Mouse (Mus musculus): ENCODE measurements around the gene Ppp1r1a. TPM values are rescaled to one million over a fixed set of nuclear protein-coding genes. Genes with fewer than 3 reads are reported as not detected.

Ppp1r1a gene
- total and polyA plus RNA-seq, 3 experiments, result 24.4 to 41.3 (median 39.6) TPM

DNA sequence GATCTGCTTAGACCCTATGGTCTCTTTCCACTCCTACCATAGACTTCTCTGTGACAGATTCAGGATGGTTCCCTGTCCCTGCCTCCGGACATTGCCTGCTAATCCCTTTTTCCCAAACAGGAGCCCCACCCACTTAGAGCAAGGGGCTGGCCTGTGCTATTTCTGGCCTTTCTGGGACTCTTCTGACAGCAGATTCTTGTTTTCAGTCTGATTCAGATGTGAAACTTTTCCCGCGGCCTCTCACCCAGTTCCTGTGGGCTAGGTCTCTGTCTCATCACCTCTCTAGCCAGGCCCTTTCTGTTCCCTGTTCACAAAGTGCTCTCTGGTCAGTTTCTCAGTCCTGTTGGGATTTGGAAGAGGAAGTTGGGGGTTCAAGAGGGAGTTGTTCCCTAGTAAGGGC is 22.9 kb downstream of the Ppp1r1a start:
- no peak for DNase-seq

DNA sequence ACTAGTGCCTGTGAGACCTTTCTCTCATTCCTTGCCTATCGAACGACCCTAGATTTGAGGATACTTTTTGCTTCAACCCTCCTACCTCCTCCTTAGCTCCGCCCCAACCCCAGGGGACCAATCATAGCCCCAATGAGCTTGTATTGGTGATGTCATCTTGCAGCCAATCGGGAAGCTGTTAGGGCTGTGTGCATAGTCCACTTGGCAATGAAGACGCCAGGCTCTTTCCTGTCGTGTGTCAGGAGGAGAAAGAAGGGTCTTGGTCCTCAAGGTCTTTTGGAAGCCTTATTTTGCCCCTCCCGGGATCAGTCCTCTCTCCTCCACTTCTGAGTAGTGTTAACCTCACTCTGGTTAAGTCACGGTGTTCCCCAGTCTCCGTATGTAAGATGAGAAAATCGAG is 23.7 kb downstream of the Ppp1r1a start:
- peak; percentile 83 for DNase-seq

DNA sequence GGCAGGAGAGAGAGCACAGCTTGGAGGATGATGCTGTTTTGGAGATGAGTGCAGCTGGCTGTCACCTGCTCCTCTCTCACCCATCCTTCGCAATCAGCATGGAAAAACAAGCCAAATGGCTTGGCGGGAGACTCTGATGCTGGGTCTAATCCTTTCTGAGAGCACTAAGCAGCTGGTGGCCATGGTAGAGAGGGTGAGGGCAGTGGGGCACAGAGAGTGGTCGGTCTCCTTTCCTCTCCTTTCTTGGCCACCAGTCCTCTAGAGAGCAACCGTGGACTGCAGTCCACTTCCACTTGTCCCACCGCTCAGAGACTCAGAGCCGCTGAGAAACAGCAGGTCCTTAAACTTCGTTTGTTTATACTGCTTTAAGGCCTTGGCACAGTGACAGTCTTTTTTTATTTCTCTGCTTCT is 24.2 kb downstream of the Ppp1r1a start:
- DNase-seq, result peak; percentile 5

- no peak for DNase-seq
Observed at GRCm38 (mm10) chr15:103511652-103512051, 26.2 kb downstream of the Ppp1r1a start.

- no peak for DNase-seq
Observed at GRCm38 (mm10) chr15:103509317-103509716, 28.5 kb downstream of the Ppp1r1a start.

DNA sequence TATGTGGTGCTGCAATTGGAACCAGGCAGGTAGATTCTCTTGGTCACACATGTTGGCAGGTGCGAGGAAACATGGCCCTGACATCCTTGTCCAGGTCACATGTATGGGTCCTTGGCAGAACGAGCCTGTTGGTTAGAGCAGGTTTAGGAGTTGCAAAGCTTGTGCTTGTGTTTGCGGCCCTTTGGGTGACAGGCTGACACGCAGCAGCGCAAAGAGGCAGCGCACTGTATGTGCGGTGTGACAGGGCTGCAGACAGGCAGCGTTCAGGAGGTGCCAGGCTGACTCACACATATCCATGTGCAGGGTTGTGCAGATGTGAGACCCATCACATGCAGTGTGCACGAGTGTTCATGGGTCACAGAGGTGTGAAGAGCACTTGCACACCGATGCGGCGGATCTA is 34.1 kb downstream of the Ppp1r1a start:
- DNase-seq, result peak; percentile 12

- DNase-seq, result no peak
Observed at GRCm38 (mm10) chr15:103503251-103503600, 34.6 kb downstream of the Ppp1r1a start.

- DNase-seq, result peak; percentile 87
Observed at GRCm38 (mm10) chr15:103502435-103503250, 35.2 kb downstream of the Ppp1r1a start, which contains the start of gene Pde1b. Gene Pde1b, plus strand, starts transcription at chr15:103503034.

- DNase-seq, result no peak
Observed at GRCm38 (mm10) chr15:103501186-103501585, 36.6 kb downstream of the Ppp1r1a start.

DNA sequence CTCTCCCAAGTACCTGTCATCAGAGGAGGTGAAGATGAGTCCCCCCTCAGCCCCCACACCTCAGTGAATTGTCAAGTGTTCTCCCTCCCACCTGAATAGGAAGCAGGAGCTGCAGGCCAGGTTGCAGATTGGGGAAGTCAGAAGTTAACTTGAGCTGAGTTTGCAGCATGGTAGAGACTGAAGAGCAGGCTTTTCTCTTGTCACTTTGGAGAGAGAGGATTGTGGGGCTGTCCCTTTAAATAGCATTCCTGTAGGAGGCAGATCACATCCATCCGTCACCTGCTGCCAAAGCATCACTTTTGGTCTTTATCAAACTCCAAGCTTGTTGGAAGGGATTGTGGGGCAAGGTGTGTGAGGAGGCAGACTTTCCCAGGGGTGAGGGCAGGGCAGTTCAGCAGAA is 37.1 kb downstream of the Ppp1r1a start:
- DNase-seq, result no peak

DNA sequence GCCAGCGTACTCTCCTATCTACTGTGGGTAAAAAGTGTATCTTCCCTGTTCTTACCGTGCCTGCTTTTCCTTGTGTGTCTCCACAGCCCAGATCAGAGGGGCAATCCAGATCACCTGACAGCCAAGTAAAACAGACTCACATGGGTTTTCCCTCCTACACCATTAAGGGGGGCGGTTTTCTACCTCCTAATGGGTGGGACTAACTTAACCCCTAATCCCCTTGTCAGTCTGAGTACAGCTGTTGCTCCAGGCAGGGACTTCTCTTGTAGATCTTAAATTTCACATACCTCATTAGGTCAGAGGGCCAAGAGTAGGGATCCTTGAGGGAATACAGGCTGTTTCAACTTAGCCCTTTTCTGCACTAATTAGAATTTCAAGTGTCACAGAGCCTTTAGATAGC is 39.6 kb downstream of the Ppp1r1a start:
- DNase-seq, result no peak

DNA sequence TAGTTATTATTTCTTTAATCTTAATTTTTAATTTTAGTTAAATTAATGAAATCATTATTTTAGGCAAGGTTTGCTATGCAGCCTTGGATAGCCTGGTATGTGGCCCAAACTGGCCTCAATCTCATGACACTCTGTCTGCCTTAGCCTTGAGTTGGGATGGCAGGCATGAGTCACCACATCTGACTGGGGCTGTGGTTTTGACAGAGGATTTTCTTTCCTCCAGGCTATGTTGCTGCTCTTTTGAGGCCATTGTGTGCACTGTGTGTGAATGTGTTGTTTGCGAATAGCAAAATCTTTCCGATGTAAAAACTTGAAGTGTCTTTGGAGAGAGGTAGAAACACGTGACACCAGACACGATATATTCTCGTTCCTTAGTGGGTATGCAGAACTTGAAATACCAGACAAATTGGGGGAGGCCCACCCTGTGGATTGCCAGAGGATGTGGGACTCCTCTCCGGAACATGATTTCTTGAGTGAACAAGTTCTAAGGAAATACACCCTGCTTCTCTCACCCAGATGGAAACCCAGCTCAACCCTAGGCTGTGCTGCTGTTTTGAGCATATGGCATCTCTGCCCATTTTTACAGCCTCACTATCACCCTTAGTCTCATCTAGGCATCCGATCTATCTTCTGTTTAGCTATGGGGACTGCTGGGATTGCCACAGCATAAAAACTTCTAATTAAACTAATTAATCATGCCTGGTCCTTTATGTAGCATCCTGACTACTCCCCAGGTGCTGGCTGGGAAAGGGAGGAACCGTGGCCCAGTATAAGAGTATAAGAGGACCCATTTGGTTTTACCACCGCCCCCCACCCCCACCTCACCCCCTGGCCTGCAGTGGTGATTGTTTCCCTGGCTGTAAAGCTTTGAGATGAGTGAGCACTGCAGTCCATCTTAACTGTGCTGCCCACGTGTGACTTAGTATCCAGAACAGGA is 41.3 kb downstream of the Ppp1r1a start:
- DNase-seq, result peak; percentile 86

DNA sequence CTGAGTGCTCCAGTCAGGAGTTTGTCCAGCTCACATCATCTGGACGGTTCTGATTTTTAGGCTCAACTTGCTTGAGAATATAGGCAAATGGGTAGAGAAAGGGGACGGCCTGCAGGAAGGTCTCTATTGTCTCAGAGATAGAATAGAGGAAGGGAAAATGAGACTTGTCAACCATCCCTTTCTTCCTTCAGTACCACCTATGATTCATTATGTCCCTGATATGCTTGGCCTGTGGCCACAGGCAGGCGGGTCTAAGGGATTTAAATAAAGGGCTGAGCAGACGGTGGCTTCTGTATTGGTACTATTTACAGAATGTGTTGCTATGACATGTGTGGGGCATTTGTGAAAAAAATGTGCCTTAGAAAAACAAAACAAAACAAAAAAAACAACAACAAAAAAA is 49.5 kb downstream of the Ppp1r1a start:
- DNase-seq, result peak; percentile 36

DNA sequence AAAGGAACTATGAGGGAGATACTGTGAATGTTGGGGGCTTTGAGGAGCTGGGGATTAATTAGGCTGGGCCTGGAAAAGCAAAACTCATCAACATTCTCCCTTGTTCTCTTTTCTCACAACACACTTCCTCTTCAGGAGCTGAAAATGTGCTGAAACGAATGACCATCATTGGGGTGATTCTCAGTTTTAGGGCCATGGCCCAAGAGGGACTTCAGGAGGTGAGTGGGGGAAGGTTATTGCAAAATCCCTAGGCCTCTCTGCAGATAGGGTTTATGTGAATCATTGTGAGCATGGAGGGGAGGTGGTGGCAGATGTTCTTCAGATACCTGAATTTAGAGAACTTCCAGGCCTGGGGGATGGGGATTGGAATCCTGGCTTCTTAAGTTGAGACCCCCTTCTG is 51.1 kb downstream of the Ppp1r1a start:
- no peak for DNase-seq

DNA sequence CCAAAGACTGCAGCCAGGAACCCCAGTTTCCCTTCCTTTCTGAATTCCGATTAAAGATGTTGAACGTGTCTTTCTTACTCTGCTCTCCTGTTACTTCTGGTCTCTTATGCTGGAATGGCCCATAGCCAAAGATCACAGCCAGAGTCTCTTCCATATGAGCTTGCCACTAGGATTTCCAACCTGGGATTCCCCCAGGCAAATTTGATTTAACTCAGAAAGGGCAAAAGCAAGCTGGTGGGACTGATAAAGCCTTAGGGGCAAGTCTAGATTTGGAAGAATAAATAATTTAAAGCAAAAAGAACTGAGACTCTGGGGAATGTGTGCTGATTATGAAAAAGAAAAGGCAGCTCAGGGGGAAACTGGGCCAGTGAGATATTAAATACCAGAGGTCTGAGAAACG is 52.7 kb downstream of the Ppp1r1a start:
- no peak for DNase-seq

DNA sequence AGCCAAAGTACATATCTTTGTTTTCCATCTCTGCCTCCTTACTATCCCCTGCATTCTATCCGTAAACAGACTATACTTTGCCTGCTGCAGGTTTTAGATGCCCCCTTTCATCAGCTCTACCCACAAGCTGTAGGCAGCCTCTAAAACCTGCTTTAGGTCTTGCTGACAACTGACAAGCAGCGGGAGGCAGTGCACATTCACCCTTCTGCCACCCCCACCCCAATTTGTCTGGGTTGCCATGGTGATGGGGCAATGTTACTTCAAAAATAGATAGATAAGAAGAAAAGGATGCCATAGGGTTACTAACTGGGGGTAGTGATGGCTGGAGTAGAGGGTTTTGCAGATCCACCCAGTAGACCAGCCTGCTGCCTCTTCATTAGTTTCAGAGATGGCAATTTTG is 53.3 kb downstream of the Ppp1r1a start:
- DNase-seq, result no peak

GRCm38 (mm10) chr15:103482488-103482887 is 55.3 kb downstream of the Ppp1r1a start:
- DNase-seq, result peak; percentile 15

Other genes starting within 250 kb of the Ppp1r1a start
- gene Gpr84, start 227.4 kb downstream of the Ppp1r1a start, total RNA-seq (2021), result not detected
- gene Gpr84, start 227.4 kb downstream of the Ppp1r1a start, polyA plus RNA-seq (2012; rRNA removed), result 0.09 and 0.15 TPM in 2 replicates
- 10 to 100 TPM; 10.1 to 18.3 TPM for gene Zfp385a, start 197.9 kb downstream of the Ppp1r1a start, total RNA-seq (2021)
- 16.7 and 17.1 TPM in 2 replicates for gene Zfp385a, start 197.9 kb downstream of the Ppp1r1a start, polyA plus RNA-seq (2012; rRNA removed)
- 10 to 100 TPM; 28.4 to 36.0 TPM for gene Itga5, start 171.2 kb downstream of the Ppp1r1a start, total RNA-seq (2021)
- gene Itga5, start 171.2 kb downstream of the Ppp1r1a start, polyA plus RNA-seq (2012; rRNA removed), result 28.5 and 33.7 TPM in 2 replicates
- gene Gtsf1, start 107.5 kb downstream of the Ppp1r1a start, total RNA-seq (2021), result not detected
- not detected in 2 replicates for gene Gtsf1, start 107.5 kb downstream of the Ppp1r1a start, polyA plus RNA-seq (2012; rRNA removed)
- gene Gtsf2, start 89.5 kb downstream of the Ppp1r1a start, total RNA-seq (2021), result not detected
- gene Gtsf2, start 89.5 kb downstream of the Ppp1r1a start, polyA plus RNA-seq (2012; rRNA removed), result not detected in 2 replicates
- gene Nckap1l, start 84.2 kb downstream of the Ppp1r1a start, total RNA-seq (2021), result 1 to 10 TPM; 4.7 to 6.5 TPM
- 2.6 and 3.5 TPM in 2 replicates for gene Nckap1l, start 84.2 kb downstream of the Ppp1r1a start, polyA plus RNA-seq (2012; rRNA removed)
- 10 to 100 TPM in 1 of 2 experiments, 1 to 10 TPM in 1; 6.8 to 10.4 TPM for gene Pde1b, start 35.0 kb downstream of the Ppp1r1a start, total RNA-seq (2021)
- 2.7 and 3.7 TPM in 2 replicates for gene Pde1b, start 35.0 kb downstream of the Ppp1r1a start, polyA plus RNA-seq (2012; rRNA removed)
- gene Glycam1, start 27.1 kb upstream of the Ppp1r1a start, total RNA-seq (2021), result not detected
- not detected in 2 replicates for gene Glycam1, start 27.1 kb upstream of the Ppp1r1a start, polyA plus RNA-seq (2012; rRNA removed)
- 1 to 10 TPM in 1 of 2 experiments, under 1 TPM in 1; 0.52 to 3.8 TPM for gene Mucl1, start 217.5 kb upstream of the Ppp1r1a start, total RNA-seq (2021)
- not detected in 2 replicates for gene Mucl1, start 217.5 kb upstream of the Ppp1r1a start, polyA plus RNA-seq (2012; rRNA removed)

Data from adrenal gland, adult 2 months (tissue).